Mouse (Mus musculus): Measurements from ENCODE around the gene Apol7a.
A peak's percentile ranks its signal among the peaks of the same experiment; 100 is the strongest.

Gene Apol7a

GRCm38 (mm10) chr15:77343527-77344091 lies 55.3 kb downstream of the Apol7a start:
- DNase-seq, result peak; percentile 80

- no peak for DNase-seq
These were observed 55.9 kb downstream of the Apol7a start for GRCm38 (mm10) chr15:77342962-77343526.

- DNase-seq, result no peak
These were observed 56.9 kb downstream of the Apol7a start for GRCm38 (mm10) chr15:77342005-77342404.

DNA sequence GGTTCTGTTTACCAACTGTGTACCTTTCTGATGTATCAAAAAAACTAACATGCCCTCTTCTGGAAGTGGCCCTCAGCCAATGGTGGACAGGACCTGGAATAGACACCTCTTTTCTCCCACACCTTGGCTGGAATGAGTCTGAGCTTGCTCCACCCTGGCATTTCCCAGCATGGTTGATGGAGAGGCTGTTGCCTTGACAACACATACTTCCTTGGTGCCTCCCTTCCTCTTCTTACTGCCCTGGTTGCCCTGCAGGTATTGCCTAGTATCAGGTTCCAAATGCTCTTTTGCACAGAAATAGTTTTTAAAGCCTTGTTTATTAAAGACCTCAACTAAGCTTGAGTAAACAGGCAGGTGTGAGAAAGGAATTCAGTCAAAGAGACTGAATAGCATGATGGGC lies 58.3 kb downstream of the Apol7a start:
- DNase-seq, result no peak

- DNase-seq, result no peak
These were observed 59.9 kb downstream of the Apol7a start for GRCm38 (mm10) chr15:77338924-77339429.

DNA sequence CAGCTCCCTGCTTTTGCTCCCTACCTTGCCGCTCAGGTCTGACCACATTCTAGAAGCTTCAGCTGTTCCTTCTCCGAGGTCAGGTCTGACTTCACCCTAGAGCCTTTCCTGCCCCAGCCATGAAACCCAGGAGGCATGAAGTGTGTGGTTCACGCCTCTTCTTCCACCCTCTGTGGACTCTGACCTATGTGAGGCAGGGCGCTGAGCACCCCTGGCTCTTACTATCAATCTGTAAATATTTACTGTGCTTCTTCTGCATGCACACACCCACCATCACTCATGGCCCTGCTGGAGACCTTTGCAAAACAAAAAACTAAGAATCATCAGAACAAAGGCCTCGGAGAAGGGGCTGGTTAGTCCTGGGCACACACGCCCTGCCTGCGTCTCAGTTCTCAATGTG lies 60.5 kb downstream of the Apol7a start:
- DNase-seq, result peak; percentile 53
